Mouse (Mus musculus) lung, embryonic 14.5 days (tissue): ENCODE data around the gene Spred3. TPM values are rescaled to one million over a fixed set of nuclear protein-coding genes. Genes with fewer than 3 reads are reported as not detected.

Experiments used
- ATAC-seq: fragments of 200-750 bp; cut with Nextera tagmentation; 2 replicates; pipeline ENCODE4 v1.8.0; 2017; ENCODE audit warnings: mild to moderate bottlenecking, moderate TSS enrichment, moderate library complexity; ENCODE audit not compliant: insufficient read depth
- DNase-seq: peaks from one replicate; pipeline ENCODE4 v3.0.0-alpha.2; 2015
- H3K27ac ChIP-seq: fragments of 300-500 bp; sonication (generic); 2 replicates; pipeline ENCODE4 v1.5.1; 2014; ENCODE audit warnings: low read depth, mild to moderate bottlenecking, moderate library complexity
- H3K27me3 ChIP-seq: fragments of 300-500 bp; sonication (generic); 2 replicates; pipeline ENCODE4 v1.6.1; 2014; ENCODE audit warnings: low read length, control low read depth; ENCODE audit not compliant: insufficient read depth
- H3K36me3 ChIP-seq: fragments of 300-500 bp; sonication (generic); 2 replicates; pipeline ENCODE4 v1.6.1; 2014; ENCODE audit warnings: control low read depth; ENCODE audit not compliant: insufficient read depth
- H3K4me1 ChIP-seq: fragments of 300-500 bp; sonication (generic); 2 replicates; pipeline ENCODE4 v1.6.1; 2014; ENCODE audit warnings: antibody characterized with exemption, control low read depth; ENCODE audit not compliant: insufficient read depth
- H3K4me2 ChIP-seq: fragments of 300-500 bp; sonication (generic); 2 replicates; pipeline ENCODE4 v1.6.1; 2014; ENCODE audit warnings: mild to moderate bottlenecking
- H3K4me3 ChIP-seq: fragments of 300-500 bp; sonication (generic); 2 replicates; pipeline ENCODE4 v1.5.1; 2014; ENCODE audit warnings: low read depth, low read length
- H3K9ac ChIP-seq: fragments of 300-500 bp; sonication (generic); 2 replicates; pipeline ENCODE4 v1.6.1; 2014
- H3K9me3 ChIP-seq: fragments of 300-500 bp; sonication (generic); 2 replicates; pipeline ENCODE4 v1.6.1; 2016; ENCODE audit warnings: low read depth, low read length, control low read depth
- CTCF ChIP-seq: IDR thresholded peaks from 2 replicates; pipeline ENCODE4 v1.5.1; 2016; ENCODE audit warnings: antibody characterized with exemption, low read depth
- WGBS: fragments of 180-500 bp; shearing (Covaris S2); extraction: QIAGEN DNeasy Blood & Tissue Kit; methylation state at CpG from one replicate; pipeline ENCODE4 v1.1.7; 2014; 5-methylcytosine and 5-hydroxymethylcytosine counted together
- polyA plus RNA-seq: library from polyadenylated mRNA; unstranded; fragments of >200 nt; fragmentation: Nextera tagmentation; extraction: Ambion mirVana; gene quantifications from 2 replicates; pipeline ENCODE4 v1.2.1, GENCODE M21; 2014

Gene Spred3
- polyA plus RNA-seq, 1 experiment from 2014 or later, result 1.7 TPM

- peak within 1 kb of the TSS; percentile 97 for H3K4me2 ChIP-seq
- 3% methylated on average over 67 of the region's 68 CpGs for WGBS
- DNase-seq (peak; percentile 90), ATAC-seq (peak; percentile 85)
- H3K9me3 ChIP-seq, result no peaks in the 10 kb centered on the region
- 0 out of 2 replicates have a peak, but pooled peaks cover 3% of the 10 kb centered on the region for H3K4me1 ChIP-seq
- peak; percentile 52 for TF ChIP-seq CTCF
- H3K36me3 ChIP-seq, result no peaks in the 10 kb centered on the region
- peak within 1 kb of the TSS; percentile 80 for H3K4me3 ChIP-seq
- peak within 1 kb of the TSS; percentile 84 for H3K27ac ChIP-seq
- peaks cover 19% of the 10 kb centered on the region for H3K27me3 ChIP-seq
- H3K9ac ChIP-seq, result peak within 1 kb of the TSS; percentile 70
Observed at GRCm38 (mm10) chr7:29155838-29156782, 14.1 kb downstream of the Spred3 start, which contains the start of gene Fam98c. TSS of gene Fam98c (minus strand) at chr7:29156234.

DNA sequence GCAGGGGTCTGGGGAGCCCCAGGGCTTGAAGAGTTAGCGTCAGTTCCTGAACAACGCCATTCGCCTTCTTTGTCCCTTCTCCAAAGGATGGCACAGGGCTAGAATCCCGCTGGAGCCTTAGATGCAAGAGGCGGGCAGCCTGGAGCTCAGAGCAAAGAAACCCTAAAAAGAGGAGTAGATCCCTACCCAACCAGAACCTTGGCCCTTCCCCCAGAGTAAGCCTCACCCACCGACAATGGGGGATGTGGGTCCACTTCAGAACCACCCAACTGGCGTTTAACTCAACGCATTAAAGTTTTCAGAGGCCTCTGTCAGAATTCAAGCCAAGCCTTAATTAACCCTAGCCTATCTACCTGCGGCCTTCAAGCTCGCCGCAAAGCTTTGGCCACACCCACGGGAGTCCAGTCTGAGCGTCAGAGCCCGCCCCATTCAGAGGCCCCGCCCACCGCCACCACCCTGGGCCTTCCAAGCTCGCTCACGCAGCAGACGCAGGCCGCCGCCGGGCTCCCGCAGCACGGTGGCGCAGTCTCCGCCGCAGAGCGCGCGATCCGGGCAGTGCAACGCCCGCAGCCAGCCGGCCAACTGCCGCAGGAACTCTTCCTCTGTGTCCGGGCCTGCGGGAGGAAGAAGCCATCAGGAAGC is 14.9 kb downstream of the Spred3 start:
- no peak for TF ChIP-seq CTCF
- DNase-seq, result peak; percentile 92
- Histone ChIP-seq H3K9me3 (no peaks in the 10 kb centered on the region), H3K4me2 (peak overlapping the region; percentile 97), H3K27ac (peak overlapping the region; percentile 84), H3K4me1 (0 out of 2 replicates have a peak, but pooled peaks cover 3% of the 10 kb centered on the region), H3K9ac (peak overlapping the region; percentile 70), H3K36me3 (no peaks in the 10 kb centered on the region), H3K4me3 (peak overlapping the region; percentile 80), H3K27me3 (peaks cover 19% of the 10 kb centered on the region)
- ATAC-seq, result peak; percentile 93
- 7% methylated on average over 37 of the region's 37 CpGs for WGBS

- peak; percentile 17; the same call in 1 of the 2 replicates for TF ChIP-seq CTCF
- no peaks in the 10 kb centered on the region for H3K36me3 ChIP-seq
- H3K9me3 ChIP-seq, result no peaks in the 10 kb centered on the region
- H3K27ac ChIP-seq, result no peak overlapping the region
- no peak overlapping the region for H3K4me2 ChIP-seq
- ATAC-seq (no peak), DNase-seq (no peak)
- H3K27me3 ChIP-seq, result peaks cover 13% of the 10 kb centered on the region
- no peak overlapping the region for H3K9ac ChIP-seq
- 93% methylated on average over 14 of the region's 14 CpGs for WGBS
- 0 out of 2 replicates have a peak, but pooled peaks cover 3% of the 10 kb centered on the region for H3K4me1 ChIP-seq
- no peak overlapping the region for H3K4me3 ChIP-seq
Observed at GRCm38 (mm10) chr7:29154018-29154720, 16.0 kb downstream of the Spred3 start.

DNA sequence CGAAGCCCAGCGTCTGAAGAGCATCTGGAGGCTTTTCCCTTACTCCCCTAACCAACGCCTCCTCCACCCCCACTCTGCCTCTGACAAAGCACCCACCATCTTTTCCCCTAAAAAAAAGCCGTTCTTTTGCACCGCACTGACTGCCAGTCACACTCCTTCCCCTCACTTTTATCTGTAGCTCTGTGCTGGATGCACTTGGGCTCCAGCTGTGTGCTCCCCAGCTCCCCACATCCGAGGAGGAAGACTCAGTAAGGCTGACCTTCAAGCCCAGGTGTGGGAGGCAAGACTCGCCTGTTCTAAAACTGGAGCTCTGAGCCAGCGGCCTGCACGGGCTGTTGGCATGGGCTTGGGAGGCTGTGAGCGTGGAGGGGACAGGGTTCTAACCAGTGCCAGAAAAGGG is 18.7 kb downstream of the Spred3 start:
- H3K36me3 ChIP-seq, result no peaks in the 10 kb centered on the region
- H3K9me3 ChIP-seq, result no peaks in the 10 kb centered on the region
- ATAC-seq (no peak), DNase-seq (no peak)
- H3K4me2 ChIP-seq, result no peak overlapping the region
- H3K9ac ChIP-seq, result no peak overlapping the region
- WGBS, result 56% methylated on average over 10 of the region's 10 CpGs
- no peak overlapping the region for H3K4me3 ChIP-seq
- TF ChIP-seq CTCF, result no peak
- H3K27ac ChIP-seq, result no peak overlapping the region
- H3K27me3 ChIP-seq, result no peaks in the 10 kb centered on the region
- 0 out of 2 replicates have a peak, but pooled peaks cover 2% of the 10 kb centered on the region for H3K4me1 ChIP-seq

GRCm38 (mm10) chr7:29148771-29149170 is 21.4 kb downstream of the Spred3 start:
- no peaks in the 10 kb centered on the region for H3K36me3 ChIP-seq
- no peak overlapping the region for H3K9ac ChIP-seq
- ATAC-seq, result no peak
- WGBS, result 90% methylated on average over 15 of the region's 15 CpGs
- no peak overlapping the region for H3K4me2 ChIP-seq
- no peak overlapping the region for H3K27ac ChIP-seq
- TF ChIP-seq CTCF, result no peak
- H3K27me3 ChIP-seq, result no peaks in the 10 kb centered on the region
- no peaks in the 10 kb centered on the region for H3K9me3 ChIP-seq
- no peak overlapping the region for H3K4me3 ChIP-seq
- DNase-seq, result no peak
- H3K4me1 ChIP-seq, result no peaks in the 10 kb centered on the region

DNA sequence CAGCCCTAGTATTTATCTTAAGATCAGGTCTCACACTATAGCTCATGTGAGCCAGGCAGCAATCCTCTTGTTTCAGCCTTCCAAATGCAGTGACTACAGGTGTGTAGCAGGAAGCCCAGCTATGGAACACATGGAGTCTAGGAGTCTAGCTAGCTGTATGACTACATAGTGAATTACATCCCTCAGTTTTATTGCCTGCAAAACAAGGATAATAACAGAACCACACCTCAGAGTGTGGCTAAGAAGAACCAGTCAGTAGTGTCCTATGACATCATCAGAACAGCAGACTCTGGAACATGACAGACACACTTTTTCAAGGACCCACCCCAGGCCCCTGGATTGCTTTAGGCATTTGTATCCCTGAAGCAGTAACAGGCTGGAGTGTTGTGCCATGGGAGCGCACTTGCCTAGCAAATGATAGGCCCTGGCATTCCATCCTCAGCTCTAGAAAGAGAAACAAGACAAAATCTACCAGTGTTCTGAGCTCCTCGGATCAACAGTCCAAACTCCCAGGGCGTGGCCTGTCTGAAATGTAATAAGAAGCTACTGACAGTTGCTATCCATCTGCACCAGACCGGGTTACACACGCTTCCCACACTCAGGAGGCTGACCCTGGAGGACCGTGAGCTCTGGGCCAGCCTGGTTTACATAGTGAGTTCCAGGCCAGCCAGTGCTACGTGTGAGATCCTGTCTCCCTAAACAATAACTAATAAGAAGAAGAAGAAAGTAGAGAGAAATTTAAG is 23.4 kb downstream of the Spred3 start:
- no peak overlapping the region for H3K4me3 ChIP-seq
- DNase-seq (no peak), ATAC-seq (no peak)
- WGBS, result 65% methylated on average over 7 of the region's 7 CpGs
- H3K27me3 ChIP-seq, result no peaks in the 10 kb centered on the region
- H3K9ac ChIP-seq, result no peak overlapping the region
- H3K9me3 ChIP-seq, result no peaks in the 10 kb centered on the region
- H3K27ac ChIP-seq, result no peak overlapping the region
- H3K36me3 ChIP-seq, result no peaks in the 10 kb centered on the region
- no peak for TF ChIP-seq CTCF
- no peak overlapping the region for H3K4me2 ChIP-seq
- H3K4me1 ChIP-seq, result no peaks in the 10 kb centered on the region
